Mouse (Mus musculus) kidney, embryonic 16.5 days (tissue): ENCODE measurements around the gene Wdr20rt. TPM values are rescaled to one million over a fixed set of nuclear protein-coding genes. Genes with fewer than 3 reads are reported as not detected.

Experiments used
- ATAC-seq: fragments of 200-750 bp; cut with Nextera tagmentation; 2 replicates; pipeline ENCODE4 v1.8.0; 2017; ENCODE audit warnings: moderate TSS enrichment; ENCODE audit not compliant: low FRiP score, low TSS enrichment
- H3K27ac ChIP-seq: fragments of 300-500 bp; sonication (generic); 2 replicates; pipeline ENCODE4 v1.5.1; 2014; ENCODE audit warnings: low read length
- H3K27me3 ChIP-seq: fragments of 300-500 bp; sonication (generic); 2 replicates; pipeline ENCODE4 v1.6.1; 2014; ENCODE audit warnings: low read length, control low read depth, mixed read lengths; ENCODE audit not compliant: insufficient read depth
- H3K36me3 ChIP-seq: fragments of 300-500 bp; sonication (generic); 2 replicates; pipeline ENCODE4 v1.6.1; 2014; ENCODE audit warnings: low read length, control low read depth, mixed read lengths; ENCODE audit not compliant: insufficient read depth
- H3K4me1 ChIP-seq: fragments of 300-500 bp; sonication (generic); 2 replicates; pipeline ENCODE4 v1.6.1; 2014; ENCODE audit warnings: low read length, control low read depth, mixed read lengths; ENCODE audit not compliant: insufficient read depth
- H3K4me2 ChIP-seq: fragments of 300-500 bp; sonication (generic); replicated peaks from 2 replicates; pipeline ENCODE4 v1.6.1; 2014; ENCODE audit warnings: low read depth, low read length
- H3K4me3 ChIP-seq: fragments of 300-500 bp; sonication (generic); 2 replicates; pipeline ENCODE4 v1.5.1; 2014; ENCODE audit warnings: mild to moderate bottlenecking, low read length
- H3K9ac ChIP-seq: fragments of 300-500 bp; sonication (generic); replicated peaks from 2 replicates; pipeline ENCODE4 v1.6.1; 2014; ENCODE audit warnings: low read length
- H3K9me3 ChIP-seq: fragments of 300-500 bp; sonication (generic); 2 replicates; pipeline ENCODE4 v1.6.1; 2016; ENCODE audit warnings: low read length, control low read depth
- WGBS: fragments of 180-500 bp; shearing (Covaris S2); extraction: QIAGEN DNeasy Blood & Tissue Kit; methylation state at CpG from one replicate; pipeline ENCODE4 v1.1.7; 2014; 5-methylcytosine and 5-hydroxymethylcytosine counted together
- polyA plus RNA-seq: library from polyadenylated mRNA; unstranded; fragments of >200 nt; fragmentation: Nextera tagmentation; extraction: Ambion mirVana; gene quantifications from 2 replicates; pipeline ENCODE4 v1.2.1, GENCODE M21; 2015

The Wdr20rt gene
- polyA plus RNA-seq, 1 experiment from 2014 or later: not detected

DNA sequence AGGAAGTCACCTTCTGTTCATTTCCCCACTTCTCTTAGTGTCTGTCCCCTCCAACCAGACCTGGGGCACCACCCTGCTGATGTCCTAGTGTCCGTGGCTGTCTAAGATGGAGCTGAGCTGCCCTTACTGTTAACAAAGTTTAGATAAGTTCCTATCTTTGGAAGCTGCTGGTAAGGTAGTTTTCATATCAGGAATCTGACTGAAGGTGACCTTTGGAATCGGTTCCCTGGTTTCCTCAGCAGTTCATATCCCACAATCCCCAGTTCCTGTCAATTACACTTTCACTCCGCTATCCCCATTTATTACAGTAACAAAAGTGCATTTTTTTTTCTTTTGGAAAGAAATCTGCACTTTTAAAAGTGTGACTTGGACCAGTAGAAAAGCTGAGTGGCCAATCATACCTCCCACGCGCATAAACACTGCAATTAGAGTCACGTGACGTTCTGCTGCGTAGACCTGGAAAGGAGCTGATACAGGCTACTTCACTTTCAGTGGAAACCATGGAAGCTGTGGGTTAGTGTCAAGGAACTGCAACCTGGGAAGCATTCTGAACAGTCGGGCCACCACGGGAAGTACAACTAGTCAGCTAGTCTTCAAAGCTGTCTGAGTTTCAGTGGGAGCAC lies 24.9 kb downstream of the Wdr20rt start:
- Histone ChIP-seq H3K27ac (no peak overlapping the region), H3K4me3 (no peak overlapping the region), H3K9me3 (no peaks in the 10 kb centered on the region), H3K36me3 (no peaks in the 10 kb centered on the region), H3K4me2 (no peak overlapping the region), H3K27me3 (no peaks in the 10 kb centered on the region), H3K4me1 (no peaks in the 10 kb centered on the region), H3K9ac (no peak overlapping the region)
- no peak for ATAC-seq
- WGBS: 87% methylated on average over 10 of the region's 10 CpGs

GRCm38 (mm10) chr12:65256887-65257286 lies 31.6 kb downstream of the Wdr20rt start:
- no peak overlapping the region for H3K27ac ChIP-seq
- H3K9me3 ChIP-seq: no peaks in the 10 kb centered on the region

DNA sequence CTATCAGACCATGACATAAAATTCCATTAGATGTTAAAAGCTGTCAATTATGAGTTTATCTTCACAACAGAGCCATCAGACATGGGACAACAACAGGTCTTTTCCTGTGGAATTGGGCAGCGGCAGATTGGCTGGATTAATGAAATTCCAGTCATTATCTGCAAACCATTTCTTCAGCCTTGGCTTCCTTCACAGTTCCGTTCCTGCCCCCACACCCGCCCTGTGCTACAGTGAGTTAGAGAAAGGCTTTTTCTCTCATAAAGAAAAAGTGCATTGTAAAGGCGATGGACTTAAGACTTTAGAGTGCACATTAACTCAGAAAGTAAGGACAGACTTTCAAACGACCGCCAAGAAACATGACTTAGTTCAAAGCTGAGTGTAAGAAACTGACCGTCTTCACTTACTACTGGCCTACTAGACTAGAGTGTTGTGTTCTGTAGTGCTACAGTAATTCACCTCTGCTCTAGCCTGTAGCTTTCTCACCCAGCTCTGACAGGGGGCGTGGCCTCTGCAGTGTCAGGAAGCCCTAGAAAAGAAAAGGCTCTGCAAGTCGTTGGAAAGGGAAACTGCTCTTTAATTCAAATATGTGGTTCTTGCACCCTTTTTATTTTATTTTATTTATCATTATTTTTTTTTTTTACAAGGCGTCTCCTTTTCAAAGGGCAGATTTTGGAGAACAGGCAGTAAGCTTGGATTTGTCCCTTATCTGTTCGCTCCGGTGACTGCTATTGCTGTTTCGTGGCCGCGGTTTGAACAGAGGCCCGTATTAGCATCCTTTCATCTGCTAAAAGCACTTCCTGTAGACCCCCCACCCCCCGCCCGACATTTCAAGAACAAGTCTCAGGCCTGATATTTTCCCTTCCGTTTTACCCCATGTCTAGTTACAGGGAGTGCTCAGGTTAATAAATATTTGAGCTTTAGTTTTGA lies 33.2 kb downstream of the Wdr20rt start:
- peak overlapping the region; percentile 54; the same call in 1 of the 2 replicates for H3K27ac ChIP-seq
- H3K4me2 ChIP-seq: peak overlapping the region; percentile 47
- H3K9me3 ChIP-seq: no peaks in the 10 kb centered on the region
- no peaks in the 10 kb centered on the region for H3K4me1 ChIP-seq
- H3K27me3 ChIP-seq: no peaks in the 10 kb centered on the region
- H3K9ac ChIP-seq: no peak overlapping the region
- peak overlapping the region; percentile 20; the same call in 1 of the 2 replicates for H3K4me3 ChIP-seq
- 44% methylated on average over 19 of the region's 19 CpGs for WGBS
- ATAC-seq: peak; percentile 85; the same call in 1 of the 2 replicates
- H3K36me3 ChIP-seq: no peaks in the 10 kb centered on the region

More at GRCm38 (mm10) chr12:65256887-65257286, 31.6 kb downstream of the Wdr20rt start:
- no peak for ATAC-seq
- no peaks in the 10 kb centered on the region for H3K36me3 ChIP-seq
- H3K9ac ChIP-seq: no peak overlapping the region
- no peak overlapping the region for H3K4me2 ChIP-seq
- no peaks in the 10 kb centered on the region for H3K27me3 ChIP-seq
- H3K4me3 ChIP-seq: no peak overlapping the region
- H3K4me1 ChIP-seq: no peaks in the 10 kb centered on the region

GRCm38 (mm10) chr12:65259139-65260111 lies 34.1 kb downstream of the Wdr20rt start:
- Histone ChIP-seq H3K4me2 (peak overlapping the region; percentile 47), H3K9me3 (no peaks in the 10 kb centered on the region), H3K9ac (no peak overlapping the region), H3K4me3 (0 out of 2 replicates have a peak overlapping the region, but pooled peaks have one; percentile 20), H3K4me1 (no peaks in the 10 kb centered on the region), H3K27me3 (no peaks in the 10 kb centered on the region), H3K27ac (no peak overlapping the region), H3K36me3 (no peaks in the 10 kb centered on the region)
- ATAC-seq: no peak
- 87% methylated on average over 13 of the region's 13 CpGs for WGBS

GRCm38 (mm10) chr12:65268311-65268984 lies 43.1 kb downstream of the Wdr20rt start:
- H3K4me3 ChIP-seq: no peak overlapping the region
- H3K36me3 ChIP-seq: no peaks in the 10 kb centered on the region
- no peaks in the 10 kb centered on the region for H3K9me3 ChIP-seq
- H3K27ac ChIP-seq: no peak overlapping the region
- no peaks in the 10 kb centered on the region for H3K27me3 ChIP-seq
- no peak overlapping the region for H3K4me2 ChIP-seq
- no peaks in the 10 kb centered on the region for H3K4me1 ChIP-seq
- no peak overlapping the region for H3K9ac ChIP-seq
- ATAC-seq: no peak
- 83% methylated on average over 5 of the region's 5 CpGs for WGBS

DNA sequence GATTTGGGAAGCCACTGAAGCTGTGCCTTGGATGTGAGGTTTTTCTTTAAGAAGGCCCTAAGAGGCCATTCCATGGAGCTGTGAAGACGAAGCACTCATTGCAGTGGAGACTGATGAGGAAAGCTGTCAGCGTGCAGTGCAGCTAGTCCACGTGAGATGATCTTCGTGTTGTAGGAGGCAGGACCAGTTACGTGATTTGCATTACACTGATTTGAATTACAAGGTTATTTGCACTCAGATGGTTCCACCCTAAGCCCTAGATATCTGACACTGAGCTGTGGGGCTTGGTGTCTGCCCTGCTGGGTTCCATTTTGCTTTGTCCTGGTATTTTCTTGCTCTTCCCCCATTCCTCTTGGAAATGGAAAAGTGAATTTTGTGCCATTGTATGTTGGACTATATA lies 44.1 kb downstream of the Wdr20rt start:
- Histone ChIP-seq H3K4me3 (no peak overlapping the region), H3K27ac (no peak overlapping the region), H3K9ac (no peak overlapping the region), H3K36me3 (no peaks in the 10 kb centered on the region), H3K9me3 (no peaks in the 10 kb centered on the region), H3K4me2 (no peak overlapping the region), H3K27me3 (no peaks in the 10 kb centered on the region), H3K4me1 (no peaks in the 10 kb centered on the region)
- WGBS: 81% methylated on average over 5 of the region's 5 CpGs
- ATAC-seq: no peak

DNA sequence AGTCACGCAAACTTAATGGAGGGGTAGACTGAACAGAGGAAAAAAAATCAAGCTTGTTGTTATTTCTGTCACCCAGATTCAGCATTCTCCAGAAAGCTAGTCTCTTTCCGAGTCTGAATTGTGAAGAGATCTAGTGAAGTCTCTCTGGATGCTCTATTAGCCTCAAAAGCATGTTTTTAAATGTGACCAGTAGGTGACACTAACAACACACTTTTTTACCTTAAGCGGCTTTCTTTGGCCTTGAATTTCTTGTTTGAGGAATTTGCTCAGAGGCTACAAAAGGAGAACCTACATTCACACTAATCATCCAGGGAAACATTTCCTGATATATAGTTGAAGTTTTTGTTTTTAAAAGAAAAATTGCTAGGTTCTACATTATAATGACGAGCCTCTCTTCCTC lies 48.5 kb downstream of the Wdr20rt start:
- Histone ChIP-seq H3K4me2 (no peak overlapping the region), H3K4me3 (no peak overlapping the region), H3K9ac (no peak overlapping the region), H3K27me3 (no peaks in the 10 kb centered on the region), H3K27ac (no peak overlapping the region), H3K4me1 (no peaks in the 10 kb centered on the region), H3K9me3 (no peaks in the 10 kb centered on the region), H3K36me3 (no peaks in the 10 kb centered on the region)
- WGBS: 62% methylated on average over 4 of the region's 4 CpGs
- no peak for ATAC-seq
